Mouse (Mus musculus) liver, adult 2 months (tissue): ENCODE measurements at regions not wholly inside any gene's neighbourhood (a gene's known extent, or its start where the extent isn't known, plus 50 kb on each side); places are given as distances from the start of the nearest gene placed in this dataset.

ENCODE experiments used
- DNase-seq: peaks from one replicate; pipeline ENCODE4 v3.0.0-alpha.2; 2011; ENCODE audit warnings: low read depth, low spot score; ENCODE audit errors: extremely low read depth
- H3K27ac ChIP-seq: fragments of 200-500 bp; replicated peaks from 2 replicates; pipeline ENCODE4 v1.5.1; 2012; ENCODE audit warnings: low read depth, mild to moderate bottlenecking, control low read depth, inconsistent platforms, low read length; ENCODE audit not compliant: insufficient read depth
- H3K27me3 ChIP-seq: fragments of 200-500 bp; 2 replicates; pipeline ENCODE4 v1.6.1; 2012; ENCODE audit warnings: mild to moderate bottlenecking, moderate library complexity, low read length, inconsistent platforms; ENCODE audit not compliant: control insufficient read depth, insufficient read depth
- H3K36me3 ChIP-seq: fragments of 200-500 bp; 2 replicates; pipeline ENCODE4 v1.6.1; 2012; ENCODE audit warnings: low read length, inconsistent platforms; ENCODE audit not compliant: control insufficient read depth, insufficient read depth
- H3K4me1 ChIP-seq: fragments of 200-500 bp; 2 replicates; pipeline ENCODE4 v1.6.1; 2011; ENCODE audit warnings: low read length; ENCODE audit not compliant: control insufficient read depth, insufficient read depth
- H3K4me3 ChIP-seq: fragments of 200-500 bp; 2 replicates; pipeline ENCODE4 v1.5.1; 2011; ENCODE audit warnings: low read depth, mild to moderate bottlenecking, control low read depth, low read length, moderate library complexity; ENCODE audit not compliant: insufficient read depth
- H3K79me2 ChIP-seq: fragments of 200-500 bp; 2 replicates; pipeline ENCODE4 v1.6.1; 2012; ENCODE audit warnings: inconsistent platforms, mild to moderate bottlenecking, low read length, moderate library complexity; ENCODE audit not compliant: control insufficient read depth, insufficient read depth
- H3K9ac ChIP-seq: fragments of 200-500 bp; 2 replicates; pipeline ENCODE4 v1.6.1; 2012; ENCODE audit warnings: low read depth, mild to moderate bottlenecking, control low read depth, inconsistent platforms, low read length
- CTCF ChIP-seq: fragments of 200-500 bp; IDR thresholded peaks from 2 replicates; pipeline ENCODE4 v1.5.1; 2011; ENCODE audit warnings: low read depth, low read length, control low read depth
- POLR2A ChIP-seq: fragments of 200-500 bp; IDR thresholded peaks from 2 replicates; pipeline ENCODE4 v1.6.1; 2011; ENCODE audit warnings: low read length, control low read depth; ENCODE audit not compliant: insufficient read depth; ENCODE audit errors: extremely low read depth
- WGBS: fragments of 180-500 bp; shearing (Covaris S2); methylation state at CpG from one replicate; pipeline ENCODE4 v1.1.7; 2018; 5-methylcytosine and 5-hydroxymethylcytosine counted together

- no peak for TF ChIP-seq CTCF
- no peak for TF ChIP-seq POLR2A
These were observed 395.0 kb upstream of the Klhl29 start for GRCm38 (mm10) chr12:5770531-5770930.

DNA sequence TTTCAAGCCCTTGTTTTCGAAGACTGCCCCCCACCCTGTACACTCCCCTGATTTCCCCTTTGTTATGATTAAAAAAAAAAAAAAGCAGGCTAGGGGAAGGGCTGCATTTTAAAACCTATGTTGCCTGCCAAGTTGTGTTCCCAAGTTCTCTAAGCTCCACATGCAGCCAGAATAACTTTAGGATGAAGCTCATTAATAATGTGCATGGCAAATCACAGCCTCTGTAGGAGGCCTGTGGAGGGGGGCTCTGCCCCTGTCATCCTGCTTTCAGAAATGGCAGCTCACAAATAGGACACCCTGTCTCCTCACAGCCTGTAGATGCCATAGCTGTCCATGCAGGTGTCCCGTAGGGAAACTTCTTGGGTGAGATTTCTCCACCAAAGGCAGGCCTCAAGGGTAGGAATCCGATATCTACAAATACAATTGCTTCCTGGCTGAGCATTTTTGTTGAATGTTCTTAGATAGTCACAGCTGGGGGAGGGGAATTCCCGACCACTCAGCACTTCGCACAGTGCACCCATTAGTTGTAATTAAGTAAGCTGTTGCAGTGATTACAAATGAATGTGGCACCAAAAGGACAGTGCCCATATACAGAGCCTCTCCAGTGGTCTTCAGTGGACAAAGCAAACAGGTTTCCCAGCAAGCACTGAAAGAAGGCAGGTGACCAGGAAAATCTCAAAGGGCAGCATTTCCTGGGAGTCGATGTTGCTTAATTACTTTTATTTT, 389.1 kb upstream of the Klhl29 start:
- H3K4me1 ChIP-seq: no peaks in the 10 kb centered on the region
- no peak for DNase-seq
- WGBS: 47% methylated on average over 6 of the region's 6 CpGs
- TF ChIP-seq CTCF: no peak
- no peak for TF ChIP-seq POLR2A
- no peaks in the 10 kb centered on the region for H3K79me2 ChIP-seq
- H3K9ac ChIP-seq: no peak overlapping the region
- no peaks in the 10 kb centered on the region for H3K27me3 ChIP-seq
- H3K27ac ChIP-seq: no peak overlapping the region
- no peaks in the 10 kb centered on the region for H3K36me3 ChIP-seq
- H3K4me3 ChIP-seq: no peak overlapping the region

More at GRCm38 (mm10) chr12:5770531-5770930, 395.0 kb upstream of the Klhl29 start:
- Histone ChIP-seq H3K27ac (no peak overlapping the region), H3K4me3 (no peak overlapping the region), H3K9ac (no peak overlapping the region), H3K4me1 (no peaks in the 10 kb centered on the region), H3K36me3 (no peaks in the 10 kb centered on the region), H3K79me2 (no peaks in the 10 kb centered on the region), H3K27me3 (no peaks in the 10 kb centered on the region)
- 49% methylated on average over 2 of the region's 2 CpGs for WGBS
- no peak for DNase-seq

DNA sequence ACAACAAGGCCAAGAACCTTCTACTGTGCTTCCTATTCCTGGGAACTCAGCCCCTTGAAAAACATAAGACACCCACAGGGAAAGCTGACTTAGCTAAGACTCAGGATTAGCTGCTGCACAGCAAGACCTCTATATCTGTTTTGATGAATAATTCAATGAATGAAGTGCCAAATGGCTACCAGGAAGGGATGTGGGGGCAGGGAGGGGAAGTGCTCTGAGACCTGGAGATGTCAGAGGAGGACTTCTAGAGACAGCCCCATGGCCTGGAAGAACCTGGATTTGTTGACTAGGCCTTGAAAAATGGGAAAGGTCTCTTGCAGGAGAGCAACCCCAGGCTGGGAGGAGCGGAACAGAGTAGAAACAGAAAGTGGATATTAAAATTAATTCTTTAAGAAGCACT, 388.5 kb upstream of the Klhl29 start:
- TF ChIP-seq POLR2A (no peak), CTCF (no peak)
- Histone ChIP-seq H3K27ac (no peak overlapping the region), H3K27me3 (no peaks in the 10 kb centered on the region), H3K36me3 (no peaks in the 10 kb centered on the region), H3K4me3 (no peak overlapping the region), H3K9ac (no peak overlapping the region), H3K4me1 (no peaks in the 10 kb centered on the region), H3K79me2 (no peaks in the 10 kb centered on the region)
- 88% methylated on average over 1 of the region's 1 CpGs for WGBS
- no peak for DNase-seq

GRCm38 (mm10) chr12:5762306-5762927, 386.9 kb upstream of the Klhl29 start:
- no peaks in the 10 kb centered on the region for H3K79me2 ChIP-seq
- H3K27ac ChIP-seq: no peak overlapping the region
- H3K9ac ChIP-seq: no peak overlapping the region
- no peaks in the 10 kb centered on the region for H3K4me1 ChIP-seq
- DNase-seq: no peak
- H3K36me3 ChIP-seq: no peaks in the 10 kb centered on the region
- WGBS: 67% methylated on average over 6 of the region's 6 CpGs
- TF ChIP-seq POLR2A (no peak), CTCF (no peak)
- no peaks in the 10 kb centered on the region for H3K27me3 ChIP-seq
- no peak overlapping the region for H3K4me3 ChIP-seq

GRCm38 (mm10) chr12:5759485-5759884, 384.0 kb upstream of the Klhl29 start:
- Histone ChIP-seq H3K27ac (no peak overlapping the region), H3K9ac (no peak overlapping the region), H3K4me3 (no peak overlapping the region), H3K36me3 (no peaks in the 10 kb centered on the region), H3K27me3 (no peaks in the 10 kb centered on the region), H3K79me2 (no peaks in the 10 kb centered on the region), H3K4me1 (no peaks in the 10 kb centered on the region)
- no peak for DNase-seq
- 52% methylated on average over 3 of the region's 3 CpGs for WGBS
- TF ChIP-seq POLR2A (no peak), CTCF (no peak)

DNA sequence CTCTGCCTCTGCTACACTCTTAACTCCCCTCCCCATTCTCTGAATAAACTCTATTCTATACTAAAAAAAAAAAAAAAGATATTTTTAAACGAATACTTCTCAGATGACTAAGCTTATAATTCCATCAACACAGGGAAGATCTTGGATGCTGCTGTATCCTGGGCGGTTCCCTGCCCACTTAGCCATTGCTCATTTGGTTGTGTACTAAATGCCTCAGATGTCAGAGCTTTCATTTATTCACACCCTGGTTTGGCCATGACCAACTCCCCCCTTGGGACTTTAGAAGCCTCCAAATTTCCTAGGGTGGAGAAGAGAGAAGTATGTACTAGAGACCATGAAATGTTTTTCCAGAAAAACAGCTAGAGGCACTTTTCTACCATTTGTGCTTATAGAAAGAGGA, 382.3 kb upstream of the Klhl29 start:
- H3K27me3 ChIP-seq: no peaks in the 10 kb centered on the region
- no peaks in the 10 kb centered on the region for H3K4me1 ChIP-seq
- no peak overlapping the region for H3K4me3 ChIP-seq
- no peak for DNase-seq
- H3K79me2 ChIP-seq: no peaks in the 10 kb centered on the region
- no peak overlapping the region for H3K27ac ChIP-seq
- H3K9ac ChIP-seq: no peak overlapping the region
- no peak for TF ChIP-seq POLR2A
- H3K36me3 ChIP-seq: no peaks in the 10 kb centered on the region
- WGBS: 67% methylated on average over 2 of the region's 2 CpGs
